Mouse (Mus musculus): Measurements from ENCODE around the gene Tprn. TPM values are rescaled to one million over a fixed set of nuclear protein-coding genes. Genes with fewer than 3 reads are reported as not detected.

Tprn gene
- 6.2 TPM for polyA plus RNA-seq (2014; fragmentation: Illumina TruSeq; extraction: RNeasy Lipid Tissue Mini Kit (QIAGEN cat#74804); ENCODE audit: insufficient read depth, low read depth, low replicate concordance)

DNA sequence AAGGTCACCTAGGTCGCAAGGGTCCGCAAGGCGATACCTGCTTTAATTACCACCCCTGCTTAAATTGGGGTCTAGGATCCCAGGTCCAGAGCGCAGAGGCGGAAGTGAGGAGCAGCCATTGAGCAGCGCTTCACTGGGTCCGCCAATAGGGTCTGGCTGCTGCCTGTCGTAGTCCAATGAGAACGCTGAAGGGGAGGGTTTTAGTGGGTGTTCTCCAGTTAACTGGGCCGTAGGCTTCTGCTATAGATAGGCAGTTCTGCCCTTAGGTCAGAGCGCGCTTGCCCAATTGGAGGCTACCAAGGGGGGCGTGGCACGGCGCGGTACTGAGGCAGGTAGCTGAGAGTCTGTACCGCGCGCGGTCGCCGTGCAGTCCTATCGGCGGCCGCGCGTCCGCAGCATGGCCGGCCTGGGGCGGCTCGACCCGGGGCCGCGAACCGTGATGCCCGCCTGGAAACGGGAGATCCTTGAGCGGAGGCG lies at the start of gene Tprn:
Gene Tprn, plus strand, starts transcription at position 328 of the 477 bp plus-strand sequence.

DNA sequence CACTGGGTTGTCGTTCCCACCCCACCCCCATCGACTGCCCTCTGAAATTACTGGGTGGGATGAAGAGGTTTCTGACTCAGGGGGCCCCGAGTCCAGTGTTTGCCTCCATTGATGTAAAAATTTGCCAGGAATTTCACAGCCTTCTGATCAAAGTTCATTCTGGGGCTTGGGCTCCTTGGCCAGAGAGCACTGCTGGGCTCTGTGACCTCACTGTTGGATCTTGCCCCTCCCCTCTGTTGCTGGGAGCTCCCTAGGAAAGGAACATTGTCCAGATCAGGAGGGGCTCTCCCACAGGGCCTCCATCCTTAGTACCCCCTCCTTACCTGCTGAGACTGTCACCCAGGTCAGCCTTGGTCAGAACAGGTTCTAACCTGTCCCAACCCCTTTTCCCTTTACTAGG lies 48.0 kb upstream of the Tprn start, which contains the start of gene Stpg3:
Gene Stpg3, minus strand, starts transcription at position 194 of the 400 bp plus-strand sequence.

DNA sequence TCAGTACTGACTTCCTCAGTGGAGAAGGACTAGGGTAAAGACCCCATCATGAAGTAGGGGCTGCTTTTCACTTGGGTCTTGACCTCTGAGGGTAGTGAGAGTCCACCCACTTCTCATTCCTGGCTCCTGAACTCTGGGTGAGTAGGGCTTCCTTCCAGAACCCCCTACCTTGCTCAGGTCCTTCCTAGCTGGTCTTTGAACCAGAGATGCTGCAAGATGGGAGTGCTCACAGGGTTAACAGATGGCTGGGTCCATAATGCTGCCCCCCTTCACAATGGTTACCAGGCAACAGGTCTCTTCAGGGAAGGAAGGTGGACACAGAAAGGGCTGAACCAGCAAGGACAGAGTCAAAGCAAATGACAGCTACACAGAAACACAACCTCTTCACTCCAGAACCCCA lies 44.0 kb upstream of the Tprn start, which contains the start of gene Fam166a:
Gene Fam166a, plus strand, starts transcription at position 301 of the 400 bp plus-strand sequence.

DNA sequence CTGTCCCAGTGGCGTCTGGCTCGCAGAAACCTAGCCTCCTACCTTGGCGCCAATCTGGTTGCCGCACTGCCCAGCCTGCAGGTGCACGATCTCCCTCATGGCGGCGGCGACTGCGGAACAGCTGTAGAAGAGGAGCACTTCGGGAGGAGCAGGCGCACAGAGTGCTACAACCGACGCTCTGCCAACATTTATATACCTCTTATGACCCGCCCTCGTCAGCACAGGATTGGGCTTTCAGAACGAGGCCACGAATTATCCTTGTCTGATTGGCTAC lies 38.0 kb upstream of the Tprn start, which contains the start of gene Tubb4b:
Gene Tubb4b, minus strand, starts transcription at position 211 of the 274 bp plus-strand sequence.

DNA sequence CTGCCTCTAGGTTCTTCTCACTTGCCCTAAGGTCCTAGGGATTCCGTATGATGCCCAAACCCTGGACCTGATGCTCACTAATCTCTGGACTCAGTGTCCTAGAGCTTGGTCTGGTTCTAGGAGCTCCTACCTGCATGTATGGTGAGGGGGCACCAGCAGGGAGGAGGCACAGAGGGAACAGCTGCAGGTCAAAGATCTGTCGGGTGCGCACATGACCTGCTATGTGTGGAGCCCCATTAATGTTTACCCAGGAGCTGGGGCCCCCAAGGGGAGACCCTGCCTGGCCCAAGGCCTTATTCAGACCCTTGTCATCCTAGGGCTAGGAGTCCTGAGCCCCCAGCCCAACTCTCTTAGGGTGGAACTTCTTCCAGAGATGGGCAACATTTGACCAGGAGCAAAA lies 28.4 kb upstream of the Tprn start, which contains the start of gene Slc34a3:
Gene Slc34a3, minus strand, starts transcription at position 315 of the 400 bp plus-strand sequence.

DNA sequence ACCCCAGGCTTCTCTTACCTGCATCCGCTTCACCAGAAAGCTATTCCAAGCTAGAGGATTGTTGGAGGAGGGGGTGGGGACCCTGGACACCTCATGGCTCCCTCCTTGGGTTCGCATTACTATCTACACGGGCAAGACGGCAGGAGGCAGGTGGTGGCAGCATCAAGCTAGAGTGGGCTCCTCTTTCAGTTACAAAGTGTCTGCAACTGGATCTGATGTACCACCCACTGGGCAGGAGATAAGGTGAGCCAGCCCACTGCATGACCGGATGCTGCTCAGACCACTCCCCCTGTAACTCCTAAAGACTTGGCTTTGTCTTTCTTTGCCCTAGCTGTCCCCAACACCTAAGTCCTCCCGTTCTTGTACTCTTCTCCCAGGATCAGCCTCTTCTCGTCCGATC lies 25.8 kb upstream of the Tprn start, which contains the start of gene Rnf224:
Gene Rnf224, minus strand, starts transcription at position 174 of the 400 bp plus-strand sequence.

DNA sequence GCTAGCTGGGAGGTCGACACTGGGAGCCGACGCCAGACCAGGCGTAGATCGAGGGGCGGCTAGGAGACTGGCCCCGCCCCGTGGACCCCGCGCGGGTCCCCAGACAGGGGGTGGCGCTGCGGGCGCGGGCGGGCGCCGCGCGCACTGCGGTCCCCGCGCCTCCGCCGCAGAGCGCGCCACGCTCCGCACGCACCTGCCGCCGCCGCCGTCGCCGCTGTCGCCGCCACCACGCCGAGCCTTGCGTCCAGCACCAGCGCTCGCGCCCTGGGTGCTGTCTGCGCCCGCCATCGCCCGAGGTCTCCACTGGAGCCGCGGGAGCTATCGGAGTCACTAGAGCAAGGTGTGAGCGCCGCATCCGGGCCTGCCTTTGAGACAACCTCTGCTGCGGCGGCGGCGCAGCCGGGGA lies 20.3 kb upstream of the Tprn start, which contains the start of the genes Rnf208 and Cysrt1:
Gene Rnf208, plus strand, starts transcription at position 155 of the 406 bp plus-strand sequence.
Gene Cysrt1, minus strand, starts transcription at position 352 of the 406 bp plus-strand sequence.

DNA sequence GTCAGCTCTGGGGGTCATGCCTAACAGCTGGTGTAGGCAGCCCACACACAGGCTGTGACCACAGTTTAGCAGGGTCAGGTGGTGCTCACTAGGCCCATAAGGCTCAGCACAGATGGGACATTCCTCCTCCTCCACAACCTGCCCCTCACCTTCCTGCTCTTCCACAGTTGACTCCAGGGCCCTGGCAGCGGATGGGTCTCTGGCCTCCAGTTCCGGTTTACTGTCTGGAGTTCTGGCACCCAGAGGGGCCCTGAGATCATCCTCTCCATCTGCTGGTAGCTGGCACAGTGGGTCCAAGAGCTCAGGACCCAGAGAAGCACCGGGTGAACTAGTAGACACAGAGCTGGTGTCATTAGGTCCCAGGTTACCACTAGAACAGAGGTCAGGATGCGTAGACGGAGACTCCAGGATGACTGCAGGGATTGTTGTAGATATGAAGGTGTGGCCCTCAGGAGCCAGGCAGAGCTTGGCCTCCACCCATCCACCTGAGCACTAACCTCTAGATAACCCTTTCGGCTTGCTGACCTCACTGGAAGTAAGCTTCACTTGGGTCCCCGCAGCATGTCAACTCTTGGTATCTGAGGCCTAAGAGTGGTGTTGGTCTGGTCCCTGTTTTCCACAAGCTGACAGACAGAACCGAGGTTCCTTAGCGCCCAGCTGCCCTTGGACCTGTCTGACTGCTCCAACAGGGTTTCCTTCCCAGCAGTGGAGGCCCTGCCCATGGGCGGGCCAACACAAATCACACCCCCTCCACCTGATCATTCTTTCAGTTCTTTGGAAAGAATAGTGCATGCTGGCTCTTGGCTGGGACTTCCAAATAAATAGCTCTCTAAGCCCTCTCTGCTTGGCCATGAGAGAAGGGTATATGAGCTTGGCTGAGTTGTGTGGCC lies 16.0 kb upstream of the Tprn start, which contains the start of gene AL732309.1:
Gene AL732309.1, minus strand, starts transcription at position 681 of the 890 bp plus-strand sequence.

DNA sequence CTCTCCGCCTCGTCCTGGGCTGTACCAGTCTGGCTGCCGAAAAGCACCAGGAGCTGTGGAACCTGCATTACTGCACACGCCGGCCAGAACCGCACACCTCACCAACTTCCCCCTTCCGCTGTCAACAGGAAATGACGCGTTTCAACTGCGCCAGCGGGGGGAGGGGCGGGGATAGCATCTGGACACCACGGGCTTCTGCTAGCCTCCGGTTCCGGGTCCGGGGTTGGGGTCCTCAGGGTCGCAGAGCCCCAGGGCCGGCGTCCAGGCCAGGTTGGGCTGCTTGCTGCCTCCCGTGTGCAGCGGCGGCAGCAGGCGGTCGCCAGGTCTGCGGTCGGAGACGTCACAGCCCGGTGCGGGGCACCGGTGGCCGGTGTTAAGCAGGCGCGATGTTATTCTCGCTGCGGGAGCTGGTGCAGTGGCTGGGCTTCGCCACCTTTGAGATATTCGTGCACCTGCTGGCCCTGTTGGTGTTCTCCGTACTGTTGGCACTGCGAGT lies 7.1 kb upstream of the Tprn start, which contains the start of gene Tmem203:
Gene Tmem203, plus strand, starts transcription at position 156 of the 496 bp plus-strand sequence.

DNA sequence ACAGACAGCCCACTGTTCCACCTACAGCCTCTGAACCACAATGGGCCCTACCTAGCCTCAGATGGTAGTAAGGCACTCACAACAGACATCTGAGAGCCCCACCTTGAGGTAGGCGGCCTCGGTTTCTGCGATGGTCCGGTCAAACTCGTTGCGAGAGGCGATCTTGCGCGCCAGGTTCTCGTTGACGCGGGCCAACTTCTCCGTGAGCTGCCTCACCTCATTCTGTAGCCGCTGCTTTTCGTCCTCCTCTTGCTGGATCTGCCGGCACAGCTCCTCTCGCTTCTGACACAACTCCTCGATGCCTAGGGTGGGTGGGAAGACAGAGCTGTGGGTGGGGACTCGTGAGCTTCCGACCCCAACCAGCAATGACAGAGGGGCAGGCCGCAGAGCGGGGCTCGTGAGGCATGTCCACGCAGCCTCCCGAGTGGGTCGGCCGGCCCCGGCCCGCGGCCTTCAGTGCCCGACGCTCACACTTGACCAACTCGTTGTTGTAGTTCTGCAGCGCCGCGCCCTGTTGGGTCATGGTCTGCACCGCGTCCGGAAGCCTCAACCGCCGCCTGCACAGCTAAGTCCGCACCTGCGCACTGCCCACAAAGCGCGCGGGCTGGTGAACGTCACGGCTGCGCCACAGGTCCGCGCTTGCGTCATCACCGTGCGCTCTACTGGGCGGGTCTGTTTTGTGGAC lies 9.6 kb downstream of the Tprn start, which contains the start of the genes Ssna1 and Anapc2:
Gene Ssna1, minus strand, starts transcription at position 612 of the 685 bp plus-strand sequence.
Gene Anapc2, plus strand, starts transcription at position 652 of the 685 bp plus-strand sequence.

DNA sequence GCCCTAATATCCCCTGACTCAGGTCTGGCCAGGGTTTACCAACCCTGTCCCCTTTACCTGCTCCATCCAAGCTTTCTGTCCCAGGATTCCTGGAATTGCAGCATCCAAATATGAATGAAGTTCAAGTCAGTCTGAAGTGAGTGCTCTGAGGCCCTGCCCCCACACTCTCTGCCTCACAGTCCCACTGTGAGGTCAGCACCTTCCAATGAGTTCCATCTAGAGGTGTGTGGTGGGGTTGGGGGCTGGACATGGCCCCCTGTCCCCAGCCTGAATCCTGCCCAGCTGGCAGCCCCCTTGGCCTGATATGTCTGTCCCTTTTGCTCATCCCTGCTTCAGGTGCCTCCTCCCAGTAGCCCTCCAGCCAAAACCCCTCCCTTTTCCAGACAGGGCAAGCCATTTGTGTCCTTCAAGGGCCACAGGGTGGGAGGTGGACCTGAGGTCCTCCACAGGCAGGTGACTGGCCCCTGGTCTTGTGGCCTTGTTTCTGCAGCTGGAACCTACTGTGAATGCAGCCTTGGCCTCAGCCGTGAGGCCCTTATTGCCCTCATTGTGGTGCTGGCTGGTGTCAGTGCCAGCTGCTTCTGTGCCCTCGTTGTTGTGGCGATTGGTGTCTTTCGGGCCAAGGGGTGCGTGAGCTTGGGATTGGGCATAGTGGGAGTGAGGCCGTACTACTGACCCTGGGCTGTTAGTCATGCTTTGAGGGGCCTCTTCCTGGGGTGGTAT lies 25.7 kb downstream of the Tprn start, which contains the start of gene Tmem210:
Gene Tmem210, plus strand, starts transcription at position 219 of the 723 bp plus-strand sequence.

DNA sequence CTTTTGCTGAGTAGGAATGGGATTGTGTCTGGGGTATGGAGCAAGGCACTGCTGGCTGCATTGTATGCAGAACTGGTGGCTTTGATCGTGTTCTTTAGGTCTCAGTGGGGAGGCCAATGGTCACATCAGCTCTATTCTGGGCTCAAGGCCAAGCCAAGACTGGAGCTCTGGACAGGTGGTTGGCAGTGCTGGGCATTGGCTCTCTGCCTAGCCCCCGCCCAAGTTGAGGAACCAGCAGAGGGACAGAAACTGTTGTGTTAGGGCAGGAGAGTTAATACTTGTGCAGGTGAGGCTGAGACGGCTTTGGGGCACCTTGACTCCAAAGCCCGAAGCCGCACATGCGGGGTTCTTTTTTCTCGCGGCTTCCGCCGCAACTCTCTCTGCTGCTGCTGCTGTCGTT lies 27.2 kb downstream of the Tprn start, which contains the start of gene Lrrc26:
Gene Lrrc26, plus strand, starts transcription at position 265 of the 400 bp plus-strand sequence.

DNA sequence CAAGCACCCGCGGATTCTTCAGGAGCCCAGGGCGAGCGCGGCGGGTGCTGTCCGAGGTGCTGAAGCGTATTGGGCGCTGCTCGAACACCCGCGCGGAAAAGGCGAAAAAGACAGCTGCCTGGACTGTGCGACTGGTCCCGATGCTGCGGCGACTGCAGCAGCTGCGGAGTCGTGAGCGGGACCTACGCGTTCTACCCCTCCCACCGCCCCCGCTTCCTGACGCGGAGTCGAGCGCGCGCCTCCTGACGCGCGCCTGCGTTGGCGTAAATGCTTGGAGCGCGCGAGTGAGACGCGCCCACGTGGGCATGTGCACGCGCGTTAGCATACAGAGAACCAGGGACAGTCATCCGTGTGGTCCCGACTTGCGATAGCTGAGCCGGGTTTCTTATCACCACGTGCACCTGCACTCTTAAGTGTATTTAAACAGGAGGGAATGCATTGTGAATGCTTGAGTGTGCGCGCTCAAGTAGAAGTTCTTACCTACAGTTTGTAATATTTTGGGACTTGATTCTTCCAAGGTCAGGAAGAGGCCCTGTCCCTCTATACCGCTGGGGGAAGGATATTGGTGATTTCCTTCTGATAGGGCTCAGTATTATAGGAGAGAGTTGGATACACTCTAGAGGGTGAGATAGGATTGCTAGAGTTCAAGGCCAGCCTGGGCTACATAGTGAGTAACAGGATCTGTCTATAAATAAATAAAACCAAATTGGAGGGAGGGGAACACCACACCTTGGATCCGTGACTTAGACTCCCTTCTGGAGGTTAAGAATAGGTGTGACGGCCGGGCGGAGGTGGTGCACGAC lies 56.8 kb downstream of the Tprn start, which contains the start of gene Grin1:
Gene Grin1, minus strand, starts transcription at position 217 of the 803 bp plus-strand sequence.

Other genes starting within 250 kb of the Tprn start
- 29.3 TPM for gene Nsmf, start 208.3 kb upstream of the Tprn start, polyA plus RNA-seq (2014; fragmentation: Illumina TruSeq; extraction: RNeasy Lipid Tissue Mini Kit (QIAGEN cat#74804); ENCODE audit: insufficient read depth, low read depth, low replicate concordance)
- 2.4 TPM for gene Entpd8, start 182.3 kb upstream of the Tprn start, polyA plus RNA-seq (2014; fragmentation: Illumina TruSeq; extraction: RNeasy Lipid Tissue Mini Kit (QIAGEN cat#74804); ENCODE audit: insufficient read depth, low read depth, low replicate concordance)
- 1.9 TPM for gene Noxa1, start 167.5 kb upstream of the Tprn start, polyA plus RNA-seq (2014; fragmentation: Illumina TruSeq; extraction: RNeasy Lipid Tissue Mini Kit (QIAGEN cat#74804); ENCODE audit: insufficient read depth, low read depth, low replicate concordance)
- gene Nrarp, start 81.9 kb upstream of the Tprn start, polyA plus RNA-seq (2014; fragmentation: Illumina TruSeq; extraction: RNeasy Lipid Tissue Mini Kit (QIAGEN cat#74804); ENCODE audit: insufficient read depth, low read depth, low replicate concordance): 28.7 TPM
- 18.3 TPM for gene Tor4a, start 65.7 kb upstream of the Tprn start, polyA plus RNA-seq (2014; fragmentation: Illumina TruSeq; extraction: RNeasy Lipid Tissue Mini Kit (QIAGEN cat#74804); ENCODE audit: insufficient read depth, low read depth, low replicate concordance)
- 41.8 TPM for gene Nelfb, start 51.1 kb upstream of the Tprn start, polyA plus RNA-seq (2014; fragmentation: Illumina TruSeq; extraction: RNeasy Lipid Tissue Mini Kit (QIAGEN cat#74804); ENCODE audit: insufficient read depth, low read depth, low replicate concordance)
- not detected for gene Stpg3, start 48.0 kb upstream of the Tprn start, polyA plus RNA-seq (2014; fragmentation: Illumina TruSeq; extraction: RNeasy Lipid Tissue Mini Kit (QIAGEN cat#74804); ENCODE audit: insufficient read depth, low read depth, low replicate concordance)
- gene Fam166a, start 43.9 kb upstream of the Tprn start, polyA plus RNA-seq (2014; fragmentation: Illumina TruSeq; extraction: RNeasy Lipid Tissue Mini Kit (QIAGEN cat#74804); ENCODE audit: insufficient read depth, low read depth, low replicate concordance): not detected
- 379 TPM for gene Tubb4b, start 37.9 kb upstream of the Tprn start, polyA plus RNA-seq (2014; fragmentation: Illumina TruSeq; extraction: RNeasy Lipid Tissue Mini Kit (QIAGEN cat#74804); ENCODE audit: insufficient read depth, low read depth, low replicate concordance)
- gene Slc34a3, start 28.3 kb upstream of the Tprn start, polyA plus RNA-seq (2014; fragmentation: Illumina TruSeq; extraction: RNeasy Lipid Tissue Mini Kit (QIAGEN cat#74804); ENCODE audit: insufficient read depth, low read depth, low replicate concordance): not detected
- not detected for gene Rnf224, start 25.8 kb upstream of the Tprn start, polyA plus RNA-seq (2014; fragmentation: Illumina TruSeq; extraction: RNeasy Lipid Tissue Mini Kit (QIAGEN cat#74804); ENCODE audit: insufficient read depth, low read depth, low replicate concordance)
- 2.1 TPM for gene Rnf208, start 20.4 kb upstream of the Tprn start, polyA plus RNA-seq (2014; fragmentation: Illumina TruSeq; extraction: RNeasy Lipid Tissue Mini Kit (QIAGEN cat#74804); ENCODE audit: insufficient read depth, low read depth, low replicate concordance)
- gene Cysrt1, start 20.2 kb upstream of the Tprn start, polyA plus RNA-seq (2014; fragmentation: Illumina TruSeq; extraction: RNeasy Lipid Tissue Mini Kit (QIAGEN cat#74804); ENCODE audit: insufficient read depth, low read depth, low replicate concordance): 0.30 TPM
- gene AL732309.1, start 15.8 kb upstream of the Tprn start, polyA plus RNA-seq (2014; fragmentation: Illumina TruSeq; extraction: RNeasy Lipid Tissue Mini Kit (QIAGEN cat#74804); ENCODE audit: insufficient read depth, low read depth, low replicate concordance): 6.2 TPM
- 15.5 TPM for gene Tmem203, start 7.2 kb upstream of the Tprn start, polyA plus RNA-seq (2014; fragmentation: Illumina TruSeq; extraction: RNeasy Lipid Tissue Mini Kit (QIAGEN cat#74804); ENCODE audit: insufficient read depth, low read depth, low replicate concordance)
- gene Ssna1, start 9.8 kb downstream of the Tprn start, polyA plus RNA-seq (2014; fragmentation: Illumina TruSeq; extraction: RNeasy Lipid Tissue Mini Kit (QIAGEN cat#74804); ENCODE audit: insufficient read depth, low read depth, low replicate concordance): 68.9 TPM
- 38.0 TPM for gene Anapc2, start 9.9 kb downstream of the Tprn start, polyA plus RNA-seq (2014; fragmentation: Illumina TruSeq; extraction: RNeasy Lipid Tissue Mini Kit (QIAGEN cat#74804); ENCODE audit: insufficient read depth, low read depth, low replicate concordance)
- gene Tmem210, start 25.5 kb downstream of the Tprn start, polyA plus RNA-seq (2014; fragmentation: Illumina TruSeq; extraction: RNeasy Lipid Tissue Mini Kit (QIAGEN cat#74804); ENCODE audit: insufficient read depth, low read depth, low replicate concordance): not detected
- 22.2 TPM for gene Lrrc26, start 27.3 kb downstream of the Tprn start, polyA plus RNA-seq (2014; fragmentation: Illumina TruSeq; extraction: RNeasy Lipid Tissue Mini Kit (QIAGEN cat#74804); ENCODE audit: insufficient read depth, low read depth, low replicate concordance)
- gene Grin1, start 56.6 kb downstream of the Tprn start, polyA plus RNA-seq (2014; fragmentation: Illumina TruSeq; extraction: RNeasy Lipid Tissue Mini Kit (QIAGEN cat#74804); ENCODE audit: insufficient read depth, low read depth, low replicate concordance): not detected
- 31.9 TPM for gene Man1b1, start 69.7 kb downstream of the Tprn start, polyA plus RNA-seq (2014; fragmentation: Illumina TruSeq; extraction: RNeasy Lipid Tissue Mini Kit (QIAGEN cat#74804); ENCODE audit: insufficient read depth, low read depth, low replicate concordance)
- gene Dpp7, start 93.7 kb downstream of the Tprn start, polyA plus RNA-seq (2014; fragmentation: Illumina TruSeq; extraction: RNeasy Lipid Tissue Mini Kit (QIAGEN cat#74804); ENCODE audit: insufficient read depth, low read depth, low replicate concordance): 18.5 TPM
- gene Uap1l1, start 103.1 kb downstream of the Tprn start, polyA plus RNA-seq (2014; fragmentation: Illumina TruSeq; extraction: RNeasy Lipid Tissue Mini Kit (QIAGEN cat#74804); ENCODE audit: insufficient read depth, low read depth, low replicate concordance): 51.2 TPM
- gene Sapcd2, start 109.7 kb downstream of the Tprn start, polyA plus RNA-seq (2014; fragmentation: Illumina TruSeq; extraction: RNeasy Lipid Tissue Mini Kit (QIAGEN cat#74804); ENCODE audit: insufficient read depth, low read depth, low replicate concordance): 1.0 TPM
- gene Entpd2, start 133.3 kb downstream of the Tprn start, polyA plus RNA-seq (2014; fragmentation: Illumina TruSeq; extraction: RNeasy Lipid Tissue Mini Kit (QIAGEN cat#74804); ENCODE audit: insufficient read depth, low read depth, low replicate concordance): 7.6 TPM
- gene Npdc1, start 136.7 kb downstream of the Tprn start, polyA plus RNA-seq (2014; fragmentation: Illumina TruSeq; extraction: RNeasy Lipid Tissue Mini Kit (QIAGEN cat#74804); ENCODE audit: insufficient read depth, low read depth, low replicate concordance): 69.7 TPM
- gene Fut7, start 160.6 kb downstream of the Tprn start, polyA plus RNA-seq (2014; fragmentation: Illumina TruSeq; extraction: RNeasy Lipid Tissue Mini Kit (QIAGEN cat#74804); ENCODE audit: insufficient read depth, low read depth, low replicate concordance): 1.7 TPM
- 9.0 TPM for gene Abca2, start 166.1 kb downstream of the Tprn start, polyA plus RNA-seq (2014; fragmentation: Illumina TruSeq; extraction: RNeasy Lipid Tissue Mini Kit (QIAGEN cat#74804); ENCODE audit: insufficient read depth, low read depth, low replicate concordance)
- gene Clic3, start 194.2 kb downstream of the Tprn start, polyA plus RNA-seq (2014; fragmentation: Illumina TruSeq; extraction: RNeasy Lipid Tissue Mini Kit (QIAGEN cat#74804); ENCODE audit: insufficient read depth, low read depth, low replicate concordance): 364 TPM
- gene Paxx, start 198.5 kb downstream of the Tprn start, polyA plus RNA-seq (2014; fragmentation: Illumina TruSeq; extraction: RNeasy Lipid Tissue Mini Kit (QIAGEN cat#74804); ENCODE audit: insufficient read depth, low read depth, low replicate concordance): 44.5 TPM
- gene Ptgds, start 207.4 kb downstream of the Tprn start, polyA plus RNA-seq (2014; fragmentation: Illumina TruSeq; extraction: RNeasy Lipid Tissue Mini Kit (QIAGEN cat#74804); ENCODE audit: insufficient read depth, low read depth, low replicate concordance): 1.6 TPM
- not detected for gene Lcn12, start 231.3 kb downstream of the Tprn start, polyA plus RNA-seq (2014; fragmentation: Illumina TruSeq; extraction: RNeasy Lipid Tissue Mini Kit (QIAGEN cat#74804); ENCODE audit: insufficient read depth, low read depth, low replicate concordance)
- gene Fbxw5, start 238.1 kb downstream of the Tprn start, polyA plus RNA-seq (2014; fragmentation: Illumina TruSeq; extraction: RNeasy Lipid Tissue Mini Kit (QIAGEN cat#74804); ENCODE audit: insufficient read depth, low read depth, low replicate concordance): 27.0 TPM
- gene C8g, start 239.1 kb downstream of the Tprn start, polyA plus RNA-seq (2014; fragmentation: Illumina TruSeq; extraction: RNeasy Lipid Tissue Mini Kit (QIAGEN cat#74804); ENCODE audit: insufficient read depth, low read depth, low replicate concordance): 0.92 TPM